Mouse (Mus musculus) spleen, embryonic (tissue): ENCODE measurements around the gene Kcne3.

ENCODE experiments used
- CTCF ChIA-PET: fragments of 350-600 bp; sonication (Branson Sonifier 250); formaldehyde crosslinking; loops from one replicate; lab custom pipeline; 2022; lab: Charles Lee

Gene Kcne3

DNA sequence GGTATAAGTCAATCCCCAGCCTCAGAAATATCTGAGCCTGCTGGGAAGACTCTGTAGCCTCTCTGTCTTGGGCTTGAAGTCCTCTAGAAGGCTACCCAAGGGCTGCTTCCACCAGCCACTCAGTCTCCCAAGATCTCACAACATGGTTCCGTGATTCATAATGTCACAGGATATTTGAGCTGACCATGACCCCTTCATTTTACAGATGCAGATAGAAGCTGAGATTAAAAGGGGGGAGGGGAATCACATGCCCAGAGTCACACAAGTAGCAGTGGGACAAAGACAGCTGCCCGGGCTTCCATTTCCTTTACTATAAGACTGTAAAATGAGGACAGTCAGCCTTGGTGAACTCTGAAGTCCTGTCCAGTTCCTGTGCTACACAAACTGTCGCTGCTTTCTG, 5.3 kb downstream of the Kcne3 start:
- CTCF ChIA-PET: no interaction called here

DNA sequence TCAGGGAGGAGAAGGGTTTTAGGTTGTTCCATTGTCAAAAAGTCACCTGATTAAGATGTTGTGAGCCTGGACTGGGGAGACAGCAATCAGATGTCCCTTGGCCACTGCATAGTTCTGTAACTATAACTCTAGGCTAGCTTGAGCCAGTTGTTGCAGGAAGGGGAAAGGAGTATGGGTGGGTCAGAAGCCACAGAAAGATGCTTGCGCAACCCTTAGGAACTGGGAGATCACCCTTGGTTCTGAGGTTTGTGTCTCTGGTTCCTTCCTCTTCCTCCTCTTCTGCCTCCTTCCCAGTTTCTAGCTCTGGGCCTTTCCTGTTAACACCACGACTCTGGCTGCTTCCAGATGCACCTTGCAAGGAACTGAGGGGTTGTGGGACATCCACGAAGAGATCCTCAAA, 6.1 kb downstream of the Kcne3 start:
- CTCF ChIA-PET: no interaction called here

DNA sequence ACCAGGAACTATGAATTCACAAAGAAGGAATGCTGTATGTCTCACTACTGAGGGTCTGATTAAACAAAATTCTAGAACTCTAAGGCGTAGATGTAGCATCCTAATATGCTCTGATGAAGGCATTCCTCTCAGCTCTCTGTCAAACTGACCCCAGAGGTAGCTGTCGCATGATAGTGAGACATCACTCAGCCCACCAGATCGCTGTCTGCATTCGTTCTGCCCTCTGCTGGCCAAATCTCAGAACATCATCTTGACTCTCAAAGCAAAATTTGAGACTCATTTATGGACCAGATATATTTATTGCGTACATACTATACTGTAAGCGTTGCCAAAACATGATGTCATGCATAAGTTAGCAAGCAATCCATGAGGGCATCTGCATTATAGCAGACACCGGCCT, 11.3 kb downstream of the Kcne3 start:
- CTCF ChIA-PET: interaction anchor here (0.5 kb wide), 1 partner anchor 23 kb away, joined by 3 read pairs; no protein-coding TSS in a partner anchor

DNA sequence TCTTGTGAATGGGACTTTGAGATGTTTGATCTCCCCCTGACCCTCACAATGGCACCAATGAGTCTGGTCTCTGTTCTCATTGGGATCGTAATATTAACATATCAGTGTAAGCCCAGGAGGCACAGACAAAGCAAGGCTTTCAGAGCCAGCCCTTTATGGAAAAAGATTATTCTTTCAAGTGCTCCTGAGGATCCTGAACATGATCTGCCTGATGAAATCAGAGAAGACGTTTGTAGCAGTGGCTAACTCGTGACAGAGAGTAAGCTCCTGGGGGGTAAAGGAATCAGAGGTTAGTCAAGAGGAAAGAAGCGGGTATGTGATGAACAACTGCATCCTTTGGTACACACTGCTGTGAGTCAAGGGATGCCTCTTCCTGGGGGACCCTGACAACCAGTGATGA, 13.9 kb downstream of the Kcne3 start:
- CTCF ChIA-PET: interaction anchor here (0.6 kb wide), 1 partner anchor 19 kb away, joined by 3 read pairs; no protein-coding TSS in a partner anchor

DNA sequence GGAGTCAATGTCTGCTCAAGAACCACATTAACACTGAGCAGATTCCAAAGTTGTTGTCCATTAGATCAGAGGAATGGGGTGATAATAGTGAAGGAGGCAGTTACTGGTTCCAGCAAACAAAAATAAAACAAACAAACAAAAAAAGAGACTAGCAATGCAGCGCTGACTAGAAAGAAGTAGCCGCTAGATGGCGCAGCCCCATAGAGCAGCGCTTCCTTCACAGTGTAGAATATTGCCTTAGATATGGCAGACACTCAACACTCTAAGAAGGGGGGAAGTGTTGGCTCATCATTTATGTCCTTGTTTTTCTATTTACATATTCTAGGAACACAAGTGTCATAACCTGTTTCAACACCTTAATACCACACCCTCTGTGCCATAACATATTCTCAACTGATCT, 14.5 kb downstream of the Kcne3 start:
- CTCF ChIA-PET: no interaction called here

DNA sequence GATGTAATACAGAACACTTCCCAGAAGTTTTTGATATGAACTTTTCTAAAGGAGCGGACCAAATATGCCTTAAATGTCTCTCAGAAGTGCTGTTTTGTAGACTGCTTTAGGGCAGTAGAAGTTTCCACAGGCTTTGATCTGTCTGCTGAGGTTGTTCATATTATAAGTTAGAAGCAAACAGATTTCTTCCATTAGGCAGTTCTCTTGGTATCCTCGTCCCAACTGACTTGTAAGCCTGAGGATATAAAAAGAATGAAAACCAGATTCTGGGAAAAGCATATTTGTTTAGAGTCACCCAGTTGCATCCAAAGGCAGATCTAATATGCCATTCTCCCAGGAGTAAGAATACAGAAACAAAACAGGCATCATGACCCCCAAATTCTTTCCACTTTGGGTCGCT, 24.9 kb downstream of the Kcne3 start:
- CTCF ChIA-PET: interaction anchor here (0.9 kb wide), 1 partner anchor 55 kb away, joined by 15 read pairs; no protein-coding TSS in a partner anchor

DNA sequence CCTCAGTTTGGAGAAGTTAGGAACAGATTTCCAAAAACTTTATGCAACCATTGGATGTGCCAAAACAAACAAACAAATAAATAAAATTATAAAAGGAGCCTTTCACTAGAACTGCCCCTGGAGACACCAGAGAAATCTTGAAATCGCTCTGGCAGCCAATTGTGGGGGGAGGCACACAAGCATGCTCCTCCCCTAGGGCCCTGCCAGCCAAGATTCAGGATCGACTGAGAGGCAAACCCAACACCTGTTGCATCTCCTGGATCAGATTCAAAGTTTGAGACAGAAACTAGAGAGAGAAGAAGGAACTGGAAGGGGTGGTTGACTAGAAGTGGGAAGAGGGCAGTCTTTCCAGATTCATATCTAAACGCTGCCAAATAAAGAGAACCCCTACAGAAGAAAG, 27.3 kb downstream of the Kcne3 start:
- CTCF ChIA-PET: no interaction called here

DNA sequence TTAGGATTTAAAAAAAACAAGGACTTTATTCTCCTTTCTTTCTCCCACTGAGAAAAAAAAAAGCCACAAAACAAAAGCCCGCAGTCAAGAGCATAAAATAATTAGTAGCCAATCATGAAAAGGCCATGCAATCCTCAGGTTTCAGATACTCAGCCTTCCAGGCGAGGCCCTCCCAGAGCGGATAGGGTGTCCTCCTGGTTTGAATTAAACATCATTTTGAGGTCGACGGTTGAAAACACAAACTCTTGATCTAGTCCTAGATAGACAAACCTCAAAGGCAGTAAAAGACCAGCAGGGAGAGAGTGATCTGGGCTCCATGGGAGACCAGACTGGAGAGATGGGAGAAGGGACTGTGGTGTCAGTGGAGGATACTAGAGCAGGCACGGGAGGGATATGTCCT, 28.6 kb downstream of the Kcne3 start:
- CTCF ChIA-PET: no interaction called here

DNA sequence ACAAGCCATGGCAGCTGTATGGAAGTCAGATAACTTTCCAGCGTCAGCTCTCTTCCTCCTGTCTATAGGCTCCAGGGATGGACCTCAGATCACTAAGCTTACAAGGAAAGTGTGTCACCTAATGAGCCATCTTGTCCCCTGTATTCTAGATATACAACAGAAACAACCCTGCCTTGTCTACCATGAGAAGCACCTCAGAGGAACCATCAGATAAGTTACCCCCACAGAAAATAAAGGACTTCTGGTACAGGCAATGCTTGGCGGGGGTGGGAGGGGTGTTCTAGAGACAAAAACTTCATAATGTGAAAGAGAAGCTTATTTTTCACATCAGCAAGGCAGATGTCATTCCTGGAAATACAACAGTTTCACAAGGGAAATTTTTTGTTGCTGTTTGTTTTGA, 29.8 kb downstream of the Kcne3 start:
- CTCF ChIA-PET: no interaction called here

DNA sequence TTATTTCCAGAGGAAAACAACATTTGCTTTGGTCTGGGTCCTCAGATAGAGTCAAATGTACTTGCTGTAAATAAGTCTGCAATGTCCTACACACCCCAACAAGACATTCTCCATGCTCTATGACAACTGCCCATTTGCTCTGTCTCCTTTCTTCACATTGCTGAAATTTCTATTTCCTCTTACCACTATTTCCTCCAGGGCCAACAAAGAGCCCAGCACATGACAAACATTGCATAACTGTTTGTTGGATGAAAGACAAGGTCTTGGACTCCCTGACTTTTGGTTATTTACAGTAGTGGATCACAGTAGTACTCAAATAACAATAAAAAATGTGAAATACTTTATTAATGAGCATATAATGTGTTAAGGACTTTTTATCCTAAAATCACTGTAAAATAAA, 31.6 kb downstream of the Kcne3 start:
- CTCF ChIA-PET: no interaction called here

DNA sequence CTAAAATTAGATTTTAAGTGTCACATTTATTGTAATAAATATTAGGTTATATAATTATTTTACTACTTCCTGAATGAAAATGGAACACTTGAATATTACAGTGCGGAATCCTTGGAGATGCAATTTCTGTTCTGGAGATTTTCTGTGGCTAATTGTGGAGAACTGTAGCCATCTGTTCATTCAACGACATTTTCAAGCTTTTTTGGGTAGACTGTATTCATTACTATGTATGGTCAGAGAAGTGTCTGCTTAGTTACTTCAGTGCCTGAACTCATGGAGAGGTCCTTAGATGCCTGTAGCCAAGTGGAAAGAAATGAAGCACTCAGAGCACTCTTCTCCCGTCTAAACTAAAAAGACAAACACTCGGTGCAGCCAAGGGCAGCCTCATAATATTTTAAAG, 38.0 kb downstream of the Kcne3 start:
- CTCF ChIA-PET: no interaction called here

DNA sequence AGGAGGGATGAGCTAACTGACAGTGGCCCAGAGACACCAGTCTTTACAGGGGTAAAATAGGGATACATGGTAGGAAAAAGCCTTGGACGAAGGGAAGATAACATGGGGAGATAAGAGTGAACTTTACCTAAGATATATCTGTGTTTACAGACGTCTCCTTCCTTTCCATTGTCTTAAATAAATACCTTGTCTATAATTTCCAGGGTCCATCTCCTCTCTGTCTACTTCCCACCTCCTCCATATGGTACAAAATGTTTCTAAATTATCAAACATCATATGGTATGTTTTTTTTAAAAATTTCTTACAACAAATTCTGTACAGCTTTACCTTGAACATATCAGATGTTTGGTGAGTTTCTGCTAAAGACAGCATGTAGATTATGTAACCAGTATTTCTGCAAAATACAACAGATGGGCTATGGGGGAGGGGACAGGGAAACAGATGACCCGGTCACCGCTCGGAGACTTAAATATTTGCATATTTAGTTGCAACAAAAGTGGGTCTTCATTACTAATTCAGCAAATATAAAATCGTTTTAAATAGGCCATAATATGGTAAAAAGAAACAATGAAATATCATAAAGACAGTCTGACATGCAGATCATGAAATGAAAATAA, 38.9 kb downstream of the Kcne3 start:
- CTCF ChIA-PET: no interaction called here

DNA sequence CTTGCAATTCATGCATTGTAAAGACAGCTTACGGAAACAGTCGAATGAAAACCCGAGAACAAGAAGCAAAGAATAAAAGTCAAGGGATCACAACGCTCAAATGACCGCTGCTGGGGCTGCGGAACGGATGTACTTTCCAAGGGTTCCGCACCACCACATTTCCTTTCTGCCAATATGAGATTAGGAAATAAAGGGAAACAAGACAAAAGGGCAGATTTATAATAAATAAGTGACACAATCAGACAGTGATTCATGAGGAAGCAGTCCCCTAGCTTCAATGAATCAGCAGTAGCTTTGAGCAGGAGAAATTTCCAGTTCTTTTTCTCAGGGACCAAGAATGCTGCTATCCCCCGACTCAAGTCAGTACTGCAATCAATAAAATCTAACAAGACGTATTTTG, 39.7 kb downstream of the Kcne3 start:
- CTCF ChIA-PET: no interaction called here

DNA sequence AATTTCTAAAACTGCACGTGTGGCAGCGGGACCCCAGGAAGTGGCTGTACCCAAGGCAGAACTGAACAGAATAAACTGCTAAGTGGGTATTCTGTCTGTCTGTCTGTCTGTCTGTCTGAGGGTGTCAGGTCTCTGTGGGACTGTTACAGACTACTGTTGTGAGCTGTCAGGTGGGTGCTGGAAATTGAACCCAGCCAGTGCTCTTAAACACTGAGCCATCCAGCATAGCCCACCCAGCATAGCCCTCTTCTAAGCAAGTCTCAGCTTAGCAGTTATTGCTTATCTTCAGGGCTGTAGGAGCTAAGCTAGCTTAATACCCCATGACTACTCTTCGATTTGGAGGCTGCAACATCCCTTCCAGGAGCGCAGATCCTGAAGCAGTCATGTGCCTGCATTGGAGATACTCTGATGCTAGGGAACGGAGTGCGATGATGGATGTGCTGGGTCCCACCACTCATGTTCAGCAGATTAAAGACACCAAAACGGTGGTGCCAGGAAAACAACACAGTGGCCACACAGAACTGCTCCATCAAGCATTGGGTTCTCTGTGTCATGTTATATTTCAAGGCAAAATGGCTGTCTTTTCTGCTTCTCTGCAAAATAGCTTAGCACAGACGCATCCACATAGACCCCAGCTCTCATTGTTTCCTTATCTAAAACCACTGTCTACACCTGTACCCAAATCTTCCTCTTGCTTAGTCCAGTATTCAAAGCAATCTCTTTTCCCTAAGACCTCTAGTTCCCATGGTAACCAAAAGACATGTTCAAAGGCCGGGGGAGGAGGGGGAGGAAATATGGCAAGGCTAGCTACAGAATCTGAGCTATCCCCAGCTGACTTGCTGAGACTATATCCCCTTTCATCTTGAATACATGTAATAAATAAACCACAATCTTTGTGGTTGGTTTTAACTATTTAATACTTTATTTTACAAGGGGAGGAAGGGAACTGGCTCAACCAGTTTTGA, 40.6 kb downstream of the Kcne3 start:
- CTCF ChIA-PET: no interaction called here

DNA sequence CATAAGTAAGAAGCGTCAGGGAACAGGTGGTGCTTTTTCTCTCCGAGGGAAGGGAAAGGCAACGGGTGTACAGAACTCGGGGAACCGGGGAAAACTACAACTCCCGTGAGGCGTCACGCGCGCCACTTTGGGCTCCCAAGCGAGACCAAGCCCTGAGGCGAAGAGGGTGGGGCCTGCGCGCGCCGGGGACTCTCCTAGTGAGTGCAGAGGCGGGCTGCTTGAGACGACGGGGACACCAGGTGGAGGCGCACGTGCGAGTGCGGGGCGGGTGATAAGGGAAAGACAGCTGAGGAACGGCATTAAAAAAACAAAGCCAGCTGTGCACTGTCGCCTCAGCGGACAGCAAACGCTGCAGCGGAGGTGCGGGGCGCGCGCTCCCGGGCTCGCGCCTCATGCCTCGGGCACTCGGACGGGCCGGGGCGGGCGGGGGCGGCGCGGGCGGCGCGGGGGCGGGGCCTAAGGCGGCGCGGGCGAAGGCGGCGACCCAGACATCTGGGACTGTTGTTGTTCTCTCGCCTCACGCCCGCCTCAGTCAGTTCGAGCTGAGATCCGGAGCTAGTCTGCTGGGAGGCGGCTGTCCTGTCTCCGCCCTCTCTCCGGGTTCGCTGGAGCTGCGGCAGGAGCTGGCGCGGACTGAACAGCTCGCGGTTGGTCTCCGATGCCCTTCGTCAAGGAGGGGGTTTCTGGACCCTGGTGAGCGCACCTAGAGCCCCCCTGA, 51.0 kb downstream of the Kcne3 start, which contains the start of gene Pgm2l1:
Gene Pgm2l1, plus strand, starts transcription at position 237 of the 718 bp plus-strand sequence.
- CTCF ChIA-PET: interaction anchor here (0.5 kb wide), 1 partner anchor 532 kb away, joined by 4 read pairs; no protein-coding TSS in a partner anchor

DNA sequence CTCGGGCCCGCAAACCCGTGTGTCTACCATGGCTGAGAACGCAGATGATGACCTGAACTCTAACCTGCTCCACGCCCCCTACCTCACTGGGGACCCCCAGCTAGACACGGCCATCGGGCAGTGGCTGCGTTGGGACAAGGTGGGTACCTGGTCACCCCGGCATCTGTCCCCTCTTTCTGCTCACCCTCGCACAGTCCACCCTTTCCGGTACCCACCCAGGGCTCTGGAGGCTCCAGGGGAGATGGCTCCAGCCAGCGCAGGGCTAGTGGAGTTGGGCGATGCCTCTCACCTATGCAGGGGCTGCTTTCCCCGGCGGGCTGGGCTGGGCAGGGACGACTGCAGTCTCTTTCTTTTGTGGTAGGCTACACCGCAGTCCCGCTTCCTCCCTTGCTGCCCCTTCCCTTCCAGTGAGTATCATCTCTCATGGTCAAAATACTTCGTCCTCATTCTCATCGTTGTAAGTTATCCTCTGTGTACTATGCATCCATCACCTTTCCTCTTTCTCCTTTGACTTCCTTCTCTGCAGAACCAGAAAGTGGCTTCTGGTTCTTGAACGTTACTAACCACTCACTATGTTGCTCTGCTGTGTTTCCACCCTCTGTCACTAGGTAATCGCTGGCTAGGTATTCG, 51.7 kb downstream of the Kcne3 start:
- CTCF ChIA-PET: interaction anchor here (0.5 kb wide), 1 partner anchor 532 kb away, joined by 4 read pairs; no protein-coding TSS in a partner anchor

DNA sequence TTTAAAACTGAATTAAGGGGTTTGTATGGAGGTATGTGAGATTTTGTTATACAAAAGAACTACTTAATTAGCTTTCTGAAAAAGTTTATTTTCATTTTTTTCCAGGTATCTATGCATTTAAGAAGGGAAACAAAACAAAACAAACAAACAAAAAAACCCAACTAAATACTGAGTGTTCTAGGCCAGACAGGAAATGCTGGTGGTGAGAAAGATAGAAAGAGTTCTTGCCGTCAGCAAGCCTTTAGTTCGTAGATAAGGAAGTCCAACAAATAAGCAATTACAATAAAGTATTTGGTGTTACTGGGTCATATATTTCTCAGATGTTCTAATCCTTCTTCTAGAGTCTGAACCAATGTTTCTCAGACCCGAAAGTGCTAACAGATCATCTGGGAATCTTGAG, 52.7 kb downstream of the Kcne3 start:
- CTCF ChIA-PET: no interaction called here

DNA sequence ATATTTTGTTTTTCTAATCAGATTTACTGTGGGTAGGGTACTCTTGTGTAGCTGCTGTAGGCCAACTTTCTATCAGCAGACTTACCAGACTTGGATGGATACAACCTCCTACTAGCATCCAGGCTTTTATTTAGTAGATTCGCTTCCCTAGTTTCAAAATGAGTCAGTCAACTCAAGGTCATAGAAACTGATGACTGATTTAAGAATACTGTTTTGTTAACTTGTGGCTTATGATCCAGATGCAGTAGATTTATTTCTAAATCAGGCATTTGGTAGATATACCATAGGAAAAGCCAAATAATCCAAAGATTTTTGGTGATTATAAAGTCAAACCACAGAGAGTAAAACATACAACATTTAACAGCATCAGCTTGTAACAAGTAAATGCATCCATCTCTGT, 54.3 kb downstream of the Kcne3 start:
- CTCF ChIA-PET: no interaction called here

DNA sequence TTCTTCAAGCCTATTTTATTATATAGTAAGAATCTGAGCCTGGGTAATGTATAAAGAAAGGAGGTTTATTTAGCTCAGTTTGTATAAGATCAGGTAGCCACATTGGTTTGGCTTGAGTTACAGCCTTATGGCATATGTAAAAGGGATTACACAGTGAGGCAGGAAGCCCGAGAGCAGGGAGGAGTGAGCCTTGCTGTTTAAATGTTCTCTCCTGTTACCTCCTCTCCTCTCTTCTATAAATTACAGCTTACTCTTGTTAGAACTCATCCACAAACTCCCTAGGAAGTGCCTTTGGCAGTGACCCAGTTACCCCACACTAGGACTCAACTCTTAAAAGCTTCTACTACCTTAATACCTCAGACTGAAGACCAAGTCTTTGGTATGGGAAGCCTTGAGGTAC, 55.4 kb downstream of the Kcne3 start:
- CTCF ChIA-PET: no interaction called here

DNA sequence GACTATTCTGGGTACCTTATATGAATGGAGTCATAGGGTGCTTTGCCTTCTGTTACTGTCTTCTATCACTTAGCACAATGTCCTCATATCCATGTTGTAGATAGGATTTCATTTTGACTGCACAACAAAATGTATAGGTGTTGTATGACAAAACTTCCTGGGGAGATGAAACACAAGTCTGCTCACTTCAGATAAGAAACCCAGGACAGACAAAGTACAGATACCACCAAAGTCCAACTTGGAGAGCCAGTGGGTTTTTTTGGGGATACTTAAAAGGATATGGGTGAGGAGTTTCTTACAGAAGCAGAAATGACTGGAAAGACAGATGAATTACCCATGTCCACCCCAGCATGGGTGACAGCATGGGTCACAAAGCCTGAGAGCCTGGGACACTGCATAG, 57.4 kb downstream of the Kcne3 start:
- CTCF ChIA-PET: no interaction called here
